Mouse (Mus musculus): ENCODE results near the gene Gm49320. TPM values are rescaled to one million over a fixed set of nuclear protein-coding genes. Genes with fewer than 3 reads are reported as not detected.

Gm49320 gene
- polyA plus RNA-seq, 3 experiments from 2014 or later, result 0.35 TPM; not detected in 2

GRCm38 (mm10) chr8:4259125-4259804 lies 20.6 kb downstream of the Gm49320 start, which contains the start of gene Ctxn1:
Ctxn1 (minus strand) TSS chr8:4259274.
- ATAC-seq, result peak; percentile 95

- ATAC-seq, result no peak
These were observed 21.1 kb downstream of the Gm49320 start for GRCm38 (mm10) chr8:4259805-4260170.

GRCm38 (mm10) chr8:4263105-4263791 lies 24.6 kb downstream of the Gm49320 start:
- no peak for ATAC-seq

GRCm38 (mm10) chr8:4265160-4265914 lies 26.7 kb downstream of the Gm49320 start:
- ATAC-seq, result no peak

- no peak for ATAC-seq
These were observed 29.0 kb downstream of the Gm49320 start for GRCm38 (mm10) chr8:4267627-4268026.

- no peak for ATAC-seq
These were observed 30.9 kb downstream of the Gm49320 start for GRCm38 (mm10) chr8:4269609-4270008.

- peak; percentile 98 for ATAC-seq
These were observed 36.8 kb downstream of the Gm49320 start, which contains the start of gene Timm44 for GRCm38 (mm10) chr8:4275275-4276110. Timm44 (minus strand) TSS chr8:4275913.

GRCm38 (mm10) chr8:4276111-4276465 lies 37.4 kb downstream of the Gm49320 start:
- no peak for ATAC-seq

GRCm38 (mm10) chr8:4292738-4293137 lies 54.1 kb downstream of the Gm49320 start:
- ATAC-seq, result no peak

GRCm38 (mm10) chr8:4297822-4298221 lies 59.2 kb downstream of the Gm49320 start:
- ATAC-seq, result no peak

Other genes with a start within 250 kb of the Gm49320 start
- gene Cd209f, start 133.0 kb upstream of the Gm49320 start, polyA plus RNA-seq (2017; shearing (Covaris generic)), result not detected
- under 1 TPM in 1 of 3 experiments, not detected in 2; 0.12 TPM for gene Cd209g, start 104.8 kb upstream of the Gm49320 start, polyA plus RNA-seq (2017; shearing (Covaris generic))
- gene Evi5l, start 72.3 kb upstream of the Gm49320 start, polyA plus RNA-seq (2017; shearing (Covaris generic)), result 1 to 10 TPM; 3.9 to 6.0 (median 5.7) TPM
- under 1 TPM; 0.30 to 0.57 (median 0.50) TPM for gene Prr36, start 21.4 kb upstream of the Gm49320 start, polyA plus RNA-seq (2017; shearing (Covaris generic))
- gene Lrrc8e, start 12.0 kb upstream of the Gm49320 start, polyA plus RNA-seq (2017; shearing (Covaris generic)), result under 1 TPM in 1 of 3 experiments, not detected in 2; 0.90 TPM
- 10 to 100 TPM; 17.2 to 33.1 (median 20.0) TPM for gene Map2k7, start 125 bp upstream of the Gm49320 start, polyA plus RNA-seq (2017; shearing (Covaris generic))
- gene Tgfbr3l, start 9.3 kb downstream of the Gm49320 start, polyA plus RNA-seq (2017; shearing (Covaris generic)), result 1 to 10 TPM; 1.9 to 8.2 (median 5.2) TPM
- 10 to 100 TPM in 2 of 3 experiments, 1 to 10 TPM in 1; 9.1 to 16.0 (median 15.9) TPM for gene Snapc2, start 14.2 kb downstream of the Gm49320 start, polyA plus RNA-seq (2017; shearing (Covaris generic))
- gene Ctxn1, start 20.4 kb downstream of the Gm49320 start, polyA plus RNA-seq (2017; shearing (Covaris generic)), result under 1 TPM in 2 of 3 experiments, not detected in 1; 0.74 to 0.89 TPM
- gene Timm44, start 37.0 kb downstream of the Gm49320 start, polyA plus RNA-seq (2017; shearing (Covaris generic)), result 10 to 100 TPM; 69.8 to 91.0 (median 81.9) TPM
- gene Ccl25, start 86.3 kb downstream of the Gm49320 start, polyA plus RNA-seq (2017; shearing (Covaris generic)), result 10 to 100 TPM in 2 of 3 experiments, 1 to 10 TPM in 1; 7.7 to 12.9 (median 11.6) TPM
- gene Elavl1, start 86.5 kb downstream of the Gm49320 start, polyA plus RNA-seq (2017; shearing (Covaris generic)), result 10 to 100 TPM; 31.0 to 37.8 (median 34.3) TPM